Mouse (Mus musculus) T-helper 17 cell (primary cell): Measurements from ENCODE around the gene Rad54l2.

Experiments
- in situ Hi-C, 2 experiments: fragments of 300-600 bp; cut with MboI, MseI; formaldehyde crosslinking; loops; 1 replicate in 1 of 2; 2 replicates in 1 of 2; pipeline ENCODE4 v1.15.1; 2025; ENCODE audit warnings: high pct_unique_total_duplicates in 2 of 2

Rad54l2 gene

GRCm38 (mm10) chr9:106788812-106789321 is at the start of gene Rad54l2:
Rad54l2 (minus strand) TSS chr9:106789194.
- in situ Hi-C loops, result loop anchor here in 1 of 2 experiments (25.0 kb wide), 1 partner anchor 1302 kb away; no protein-coding TSS in a partner anchor

- in situ Hi-C loops, result loop anchor here in 1 of 2 experiments (25.0 kb wide), 1 partner anchor 935 kb away; no protein-coding TSS in a partner anchor
Measured at GRCm38 (mm10) chr9:106822381-106823104, 33.5 kb upstream of the Rad54l2 start.

- in situ Hi-C loops, result loop anchor here in 1 of 2 experiments (25.0 kb wide), 1 partner anchor 934 kb away; no protein-coding TSS in a partner anchor
Measured at GRCm38 (mm10) chr9:106821618-106822380, 32.8 kb upstream of the Rad54l2 start, which contains the start of gene Dcaf1. Dcaf1 (plus strand) TSS chr9:106821874.

- in situ Hi-C loops, result loop anchor here in 1 of 2 experiments (25.0 kb wide), 1 partner anchor 934 kb away; no protein-coding TSS in a partner anchor
Measured at GRCm38 (mm10) chr9:106821050-106821617, 32.1 kb upstream of the Rad54l2 start.

- in situ Hi-C loops, result loop anchor here (5.0 to 25.0 kb wide), 2 partner anchors 147 to 932 kb away; no protein-coding TSS in a partner anchor
Measured at GRCm38 (mm10) chr9:106819201-106819600, 30.2 kb upstream of the Rad54l2 start.

GRCm38 (mm10) chr9:106818191-106818590 is 29.2 kb upstream of the Rad54l2 start:
- in situ Hi-C loops, result loop anchor here (5.0 to 25.0 kb wide), 2 partner anchors 146 to 931 kb away; no protein-coding TSS in a partner anchor

GRCm38 (mm10) chr9:106806503-106806902 is 17.5 kb upstream of the Rad54l2 start:
- in situ Hi-C loops, result loop anchor here in 1 of 2 experiments (25.0 kb wide), 1 partner anchor 919 kb away; no protein-coding TSS in a partner anchor

- in situ Hi-C loops, result loop anchor here in 1 of 2 experiments (25.0 kb wide), 1 partner anchor 1304 kb away; no protein-coding TSS in a partner anchor
Measured at GRCm38 (mm10) chr9:106790831-106791230, 1.8 kb upstream of the Rad54l2 start.

- in situ Hi-C loops, result loop anchor here in 1 of 2 experiments (25.0 kb wide), 1 partner anchor 1302 kb away; no protein-coding TSS in a partner anchor
Measured at GRCm38 (mm10) chr9:106789363-106789762, 369 bp upstream of the Rad54l2 start.

- in situ Hi-C loops, result loop anchor here in 1 of 2 experiments (25.0 kb wide), 1 partner anchor 1301 kb away; no protein-coding TSS in a partner anchor
Measured at GRCm38 (mm10) chr9:106787979-106788811, 799 bp downstream of the Rad54l2 start.

- in situ Hi-C loops, result loop anchor here in 1 of 2 experiments (25.0 kb wide), 1 partner anchor 1298 kb away; no protein-coding TSS in a partner anchor
Measured at GRCm38 (mm10) chr9:106785206-106785605, 3.8 kb downstream of the Rad54l2 start.

- in situ Hi-C loops, result loop anchor here in 1 of 2 experiments (25.0 kb wide), 1 partner anchor 1296 kb away; no protein-coding TSS in a partner anchor
Measured at GRCm38 (mm10) chr9:106783554-106783953, 5.4 kb downstream of the Rad54l2 start.

- in situ Hi-C loops, result loop anchor here in 1 of 2 experiments (25.0 kb wide), 1 partner anchor 1293 kb away; no protein-coding TSS in a partner anchor
Measured at GRCm38 (mm10) chr9:106780086-106780485, 8.9 kb downstream of the Rad54l2 start.

- in situ Hi-C loops, result loop anchor here in 1 of 2 experiments (25.0 kb wide), 1 partner anchor 1291 kb away; no protein-coding TSS in a partner anchor
Measured at GRCm38 (mm10) chr9:106778319-106778718, 10.7 kb downstream of the Rad54l2 start.

GRCm38 (mm10) chr9:106777423-106777822 is 11.6 kb downstream of the Rad54l2 start:
- in situ Hi-C loops, result loop anchor here in 1 of 2 experiments (25.0 kb wide), 1 partner anchor 1290 kb away; no protein-coding TSS in a partner anchor

GRCm38 (mm10) chr9:106776116-106776515 is 12.9 kb downstream of the Rad54l2 start:
- in situ Hi-C loops, result loop anchor here in 1 of 2 experiments (25.0 kb wide), 1 partner anchor 1289 kb away; no protein-coding TSS in a partner anchor

GRCm38 (mm10) chr9:106771770-106772169 is 17.2 kb downstream of the Rad54l2 start:
- in situ Hi-C loops, result no loop called here

GRCm38 (mm10) chr9:106770216-106770615 is 18.8 kb downstream of the Rad54l2 start:
- in situ Hi-C loops, result no loop called here

GRCm38 (mm10) chr9:106769781-106770180 is 19.2 kb downstream of the Rad54l2 start:
- in situ Hi-C loops, result no loop called here
